Mouse (Mus musculus): ENCODE measurements at regions not wholly inside any gene's neighbourhood (a gene's known extent, or its start where the extent isn't known, plus 50 kb on each side); places are given as distances from the start of the nearest gene placed in this dataset.

DNA sequence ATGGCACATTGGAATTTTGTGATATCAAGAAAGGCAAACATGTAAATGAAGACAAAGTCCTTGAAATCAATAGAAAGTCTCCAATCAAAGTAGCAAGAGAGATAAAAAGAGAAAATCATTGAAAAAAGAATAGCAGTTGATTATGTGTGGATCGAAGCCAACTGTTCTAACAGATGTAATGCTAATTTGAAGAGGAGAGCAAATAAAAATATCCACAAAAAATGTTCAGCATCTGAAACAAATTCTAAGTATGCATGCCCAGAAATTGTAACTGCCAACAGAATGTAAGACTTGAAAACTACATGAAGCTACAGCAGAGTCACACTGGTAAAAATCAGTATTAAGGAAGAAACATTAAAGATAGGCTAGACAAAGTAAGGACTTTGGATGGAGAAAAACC, 587.2 kb upstream of the Galntl6 start:
- ChIA-PET CTCF (no interaction called here), POLR2A (interaction anchor here in 1 of 4 experiments (1.1 kb wide), 1 partner anchor 19 kb away, joined by 3 read pairs; no protein-coding TSS in a partner anchor)

DNA sequence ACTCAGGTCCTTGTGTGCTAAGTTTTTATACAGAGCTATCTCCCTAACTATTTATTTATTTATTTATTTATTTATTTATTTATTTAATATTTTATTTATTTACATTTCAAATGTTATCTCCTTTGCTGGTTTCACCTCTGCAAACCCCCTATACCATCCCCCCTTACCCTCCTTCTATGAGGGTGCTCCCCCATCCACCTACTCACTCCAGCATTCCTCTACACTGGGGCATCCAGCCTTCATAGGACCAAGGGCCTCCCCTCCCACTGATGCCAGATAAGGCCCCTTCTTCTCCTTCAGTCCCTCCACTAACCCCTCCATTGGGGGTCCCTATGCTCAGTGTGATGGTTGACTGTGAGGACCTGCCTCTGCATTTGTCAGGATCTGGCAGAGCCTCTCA, 579.0 kb upstream of the Galntl6 start:
- CTCF ChIA-PET = no interaction called here
- POLR2A ChIA-PET = no interaction called here

GRCm38 (mm10) chr8:59478257-59478656, 565.8 kb upstream of the Galntl6 start:
- POLR2A ChIA-PET = interaction anchor here in 1 of 4 experiments (0.6 kb wide), 1 partner anchor 17 kb away, joined by 5 read pairs; no protein-coding TSS in a partner anchor
- CTCF ChIA-PET = interaction anchor here in 1 of 4 experiments (0.7 kb wide), 1 partner anchor 17 kb away, joined by 3 read pairs; no protein-coding TSS in a partner anchor

DNA sequence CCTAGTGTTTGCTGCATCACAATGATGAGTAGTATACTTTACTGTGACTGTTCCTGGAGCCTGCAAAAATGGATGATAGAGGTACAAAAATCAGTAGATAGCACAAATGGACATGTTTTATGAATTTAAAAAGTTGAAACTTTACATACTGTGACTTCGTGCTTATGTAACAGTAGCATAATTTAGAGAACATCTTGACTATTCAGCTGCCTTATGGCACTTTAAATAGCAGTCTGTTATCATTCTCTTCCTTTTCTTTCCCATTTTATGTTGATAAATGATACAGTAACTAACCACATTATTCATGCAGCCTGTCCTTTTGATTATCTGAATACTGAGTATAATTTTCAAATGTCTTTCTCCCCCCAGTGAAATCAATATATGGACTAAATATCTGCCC, 561.8 kb upstream of the Galntl6 start:
- ChIA-PET CTCF (interaction anchor here in 1 of 4 experiments (0.7 kb wide), 1 partner anchor 741 kb away, joined by 4 read pairs; no protein-coding TSS in a partner anchor), POLR2A (no interaction called here)

GRCm38 (mm10) chr8:59448622-59449021, 536.2 kb upstream of the Galntl6 start:
- ChIA-PET CTCF (no interaction called here), POLR2A (no interaction called here)

GRCm38 (mm10) chr8:59403659-59404058, 491.2 kb upstream of the Galntl6 start:
- CTCF ChIA-PET = interaction anchor here in 1 of 4 experiments (0.5 kb wide), 1 partner anchor 25 kb away, joined by 3 read pairs; no protein-coding TSS in a partner anchor
- POLR2A ChIA-PET = interaction anchor here in 1 of 4 experiments (0.7 kb wide), 1 partner anchor 229 kb away, joined by 3 read pairs; no protein-coding TSS in a partner anchor

DNA sequence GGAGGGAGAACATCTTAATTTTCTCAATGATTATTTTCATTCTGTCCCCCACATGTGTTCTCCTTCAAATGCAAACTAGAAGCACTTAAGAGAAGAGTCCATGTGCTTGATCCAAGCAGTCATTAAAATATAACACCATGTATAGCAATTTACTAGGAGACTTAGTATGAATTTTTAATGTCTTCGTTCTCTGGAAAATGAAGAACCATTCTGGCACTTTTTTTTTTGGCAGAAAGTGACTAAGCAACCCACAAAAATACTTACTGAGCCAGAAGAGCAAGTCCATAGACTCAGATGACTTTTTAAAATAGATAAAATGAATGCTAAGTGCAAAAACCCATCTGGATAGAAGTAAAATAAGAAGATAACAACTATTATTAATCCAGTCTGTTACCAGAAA, 477.3 kb upstream of the Galntl6 start:
- POLR2A ChIA-PET = no interaction called here
- CTCF ChIA-PET = no interaction called here

GRCm38 (mm10) chr8:59384711-59385110, 472.3 kb upstream of the Galntl6 start:
- POLR2A ChIA-PET = no interaction called here
- CTCF ChIA-PET = interaction anchor here in 1 of 4 experiments (0.6 kb wide), 1 partner anchor 44 kb away, joined by 3 read pairs; no protein-coding TSS in a partner anchor

DNA sequence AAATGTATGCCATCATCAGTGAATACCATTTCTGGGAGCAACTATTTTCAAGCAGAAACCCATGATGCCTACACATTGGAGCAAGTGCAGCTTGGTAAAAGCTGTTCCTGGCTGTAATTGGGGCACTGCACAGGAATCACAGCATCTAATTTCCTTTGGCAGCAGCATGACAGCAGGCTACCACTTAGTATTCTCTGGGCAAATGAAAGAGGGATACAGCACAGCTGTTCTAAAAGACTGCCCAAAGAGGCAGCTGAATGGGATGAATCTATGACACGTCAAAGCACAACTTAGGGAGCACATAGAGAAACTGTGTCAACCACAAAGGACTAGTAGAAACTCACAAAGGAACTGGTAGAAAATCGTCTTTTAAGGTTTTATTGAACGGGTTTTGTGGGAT, 440.5 kb upstream of the Galntl6 start:
- ChIA-PET CTCF (no interaction called here), POLR2A (no interaction called here)

GRCm38 (mm10) chr8:59334990-59335389, 422.6 kb upstream of the Galntl6 start:
- CTCF ChIA-PET = no interaction called here

More at GRCm38 (mm10) chr8:59334990-59335389, 422.6 kb upstream of the Galntl6 start:
- POLR2A ChIA-PET = no interaction called here
